Mouse (Mus musculus): ENCODE measurements around the gene Sh3bp2. TPM values are rescaled to one million over a fixed set of nuclear protein-coding genes. Genes with fewer than 3 reads are reported as not detected.

Gene Sh3bp2
- total and polyA plus RNA-seq, 2 experiments from 2014 or later, result 1.5 to 8.2 TPM

DNA sequence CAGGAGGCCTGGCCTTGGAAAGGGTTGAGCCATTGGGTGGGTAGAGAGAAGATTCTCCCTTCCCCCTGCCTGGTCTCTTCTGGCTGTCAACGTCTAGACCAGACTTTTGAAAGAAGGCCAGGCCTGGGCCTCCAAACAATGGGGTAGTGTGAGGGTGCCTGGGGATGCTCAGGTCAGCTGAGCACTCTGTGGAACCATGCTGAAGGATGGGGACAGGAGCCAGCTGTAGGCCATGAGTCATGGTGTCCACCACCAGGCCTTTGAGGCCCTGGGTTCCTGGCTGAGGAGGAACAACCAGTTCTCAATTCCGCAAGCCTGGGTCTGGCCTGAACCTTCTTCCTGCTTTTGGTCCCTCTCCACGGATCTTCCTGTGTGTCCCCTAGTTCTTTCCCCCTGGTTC is 8.2 kb downstream of the Sh3bp2 start:
- no peak overlapping the region for H3K9ac ChIP-seq (replicated peaks; ENCODE audit: low read depth, low read length)
- H3K27ac ChIP-seq (ENCODE audit: low read depth), result peak overlapping the region; percentile 46; the same call in 1 of the 2 replicates
- peak; percentile 76 for ATAC-seq (ENCODE audit: insufficient read depth, low read depth)
- TF ChIP-seq CTCF (IDR thresholded peaks at IDR 0.05; ENCODE audit: low read depth) (no peak), EP300 (IDR thresholded peaks at IDR 0.05; ENCODE audit: low read depth) (no peak)
- WGBS, result 49% methylated on average over 3 of the region's 3 CpGs
- peak; percentile 35 for DNase-seq (ENCODE audit: low spot score)
- no peak overlapping the region for H3K4me2 ChIP-seq (ENCODE audit: low read depth, low read length)
- no peak overlapping the region for H3K4me3 ChIP-seq (ENCODE audit: low read depth, low read length)
- no peaks in the 10 kb centered on the region for H3K27me3 ChIP-seq (ENCODE audit: control insufficient read depth, insufficient read depth, low read length)
- H3K4me1 ChIP-seq (ENCODE audit: control insufficient read depth, insufficient read depth), result no peaks in the 10 kb centered on the region
- H3K9me3 ChIP-seq (replicated peaks; ENCODE audit: control insufficient read depth, low read length), result no peaks in the 10 kb centered on the region
- H3K36me3 ChIP-seq (replicated peaks; ENCODE audit: control insufficient read depth, insufficient read depth, low read length), result no peaks in the 10 kb centered on the region

DNA sequence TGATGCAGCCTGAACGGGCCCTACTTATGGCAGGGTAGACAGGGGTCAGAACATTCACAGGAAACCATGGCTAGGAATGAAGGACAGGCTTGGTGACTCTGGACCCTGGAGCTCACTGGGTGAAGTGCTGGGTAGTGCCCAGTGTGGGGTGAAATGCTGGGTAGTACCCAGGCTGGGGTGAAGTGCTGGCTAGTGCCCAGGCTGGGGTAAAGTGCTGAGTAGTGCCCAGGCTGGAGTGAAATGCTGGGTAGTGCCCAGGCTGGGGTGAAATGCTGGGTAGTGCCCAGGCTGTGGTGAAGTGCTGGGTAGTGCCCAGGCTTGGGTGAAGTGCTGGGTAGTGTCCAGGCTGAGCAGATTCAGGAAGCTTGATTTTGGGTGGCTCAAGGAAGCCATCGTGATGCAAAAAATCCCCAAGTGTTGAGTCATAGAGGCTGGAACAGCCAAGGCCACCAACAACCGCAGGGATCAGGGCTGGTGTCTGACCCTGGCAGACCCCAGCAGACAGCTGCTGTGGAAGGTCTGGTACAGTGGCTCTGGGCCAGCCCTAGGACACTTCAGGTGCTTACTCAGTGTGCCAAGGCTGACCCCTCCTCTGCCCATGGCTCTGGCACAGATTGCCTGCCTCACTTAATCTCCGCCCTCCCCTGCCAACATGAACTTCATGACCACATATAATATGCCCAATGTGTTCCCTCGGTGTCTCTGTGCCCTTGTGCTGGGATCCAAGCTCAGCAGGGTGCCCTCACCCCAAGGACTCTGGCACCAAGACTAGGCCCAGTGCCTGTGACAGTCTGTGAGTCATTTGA is 9.3 kb downstream of the Sh3bp2 start:
- Histone ChIP-seq H3K4me1 (ENCODE audit: control insufficient read depth, insufficient read depth) (no peaks in the 10 kb centered on the region), H3K4me3 (ENCODE audit: low read depth, low read length) (no peak overlapping the region), H3K27ac (ENCODE audit: low read depth) (no peak overlapping the region), H3K9me3 (replicated peaks; ENCODE audit: control insufficient read depth, low read length) (no peaks in the 10 kb centered on the region), H3K36me3 (replicated peaks; ENCODE audit: control insufficient read depth, insufficient read depth, low read length) (no peaks in the 10 kb centered on the region), H3K4me2 (ENCODE audit: low read depth, low read length) (no peak overlapping the region), H3K9ac (replicated peaks; ENCODE audit: low read depth, low read length) (no peak overlapping the region), H3K27me3 (ENCODE audit: control insufficient read depth, insufficient read depth, low read length) (no peaks in the 10 kb centered on the region)
- DNase-seq (ENCODE audit: low spot score) (no peak), ATAC-seq (ENCODE audit: insufficient read depth, low read depth) (no peak)
- TF ChIP-seq CTCF (IDR thresholded peaks at IDR 0.05; ENCODE audit: low read depth) (no peak), EP300 (IDR thresholded peaks at IDR 0.05; ENCODE audit: low read depth) (no peak)
- WGBS, result 71% methylated on average over 5 of the region's 5 CpGs

DNA sequence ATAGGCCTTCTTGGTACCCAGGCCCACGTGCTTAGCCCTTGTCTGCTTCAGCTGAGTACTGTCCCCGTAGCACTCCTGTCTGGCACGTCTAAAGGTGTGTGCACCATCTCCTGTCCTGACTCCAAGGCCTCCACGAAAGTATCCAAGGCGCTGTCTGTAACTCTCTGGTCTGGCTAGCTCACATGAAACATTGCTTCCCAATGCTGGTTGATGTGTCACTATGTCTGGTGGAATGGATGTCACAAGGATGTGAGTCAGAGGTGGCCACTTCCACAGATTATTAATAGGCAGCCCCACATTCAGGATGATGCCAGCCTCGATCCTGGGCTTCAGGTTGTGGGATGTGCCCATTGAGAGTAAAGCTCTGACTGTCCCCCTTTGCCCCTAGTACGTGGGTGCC is 10.2 kb downstream of the Sh3bp2 start:
- no peak for ATAC-seq (ENCODE audit: insufficient read depth, low read depth)
- Histone ChIP-seq H3K27ac (ENCODE audit: low read depth) (no peak overlapping the region), H3K9me3 (replicated peaks; ENCODE audit: control insufficient read depth, low read length) (no peaks in the 10 kb centered on the region), H3K4me2 (ENCODE audit: low read depth, low read length) (no peak overlapping the region), H3K4me3 (ENCODE audit: low read depth, low read length) (no peak overlapping the region), H3K9ac (replicated peaks; ENCODE audit: low read depth, low read length) (no peak overlapping the region), H3K27me3 (ENCODE audit: control insufficient read depth, insufficient read depth, low read length) (no peaks in the 10 kb centered on the region), H3K4me1 (ENCODE audit: control insufficient read depth, insufficient read depth) (no peaks in the 10 kb centered on the region), H3K36me3 (replicated peaks; ENCODE audit: control insufficient read depth, insufficient read depth, low read length) (no peaks in the 10 kb centered on the region)
- WGBS, result 83% methylated on average over 7 of the region's 7 CpGs
- TF ChIP-seq CTCF (IDR thresholded peaks at IDR 0.05; ENCODE audit: low read depth) (no peak), EP300 (IDR thresholded peaks at IDR 0.05; ENCODE audit: low read depth) (no peak)
- no peak for DNase-seq (ENCODE audit: low spot score)

DNA sequence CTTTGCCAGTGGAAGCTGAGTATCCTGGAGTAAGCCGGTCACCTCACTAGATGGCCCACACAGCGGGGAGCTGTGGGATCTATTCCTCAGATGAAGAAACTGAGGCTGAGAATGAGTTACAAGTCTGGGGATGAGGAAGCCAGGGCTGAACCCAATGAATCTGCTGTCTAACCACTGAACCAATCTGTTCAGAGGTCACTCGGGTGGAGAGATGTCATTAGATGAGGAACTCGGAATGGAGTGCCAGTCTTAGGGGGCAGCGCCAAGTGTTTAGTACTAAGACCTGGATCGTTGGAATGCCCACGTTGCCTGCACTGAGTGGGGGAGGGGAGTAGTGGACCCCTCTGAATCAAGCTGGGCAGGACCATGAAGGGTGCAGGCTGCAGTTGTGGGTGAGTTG is 12.4 kb downstream of the Sh3bp2 start:
- ATAC-seq (ENCODE audit: insufficient read depth, low read depth) (no peak), DNase-seq (ENCODE audit: low spot score) (no peak)
- no peak for TF ChIP-seq CTCF (IDR thresholded peaks at IDR 0.05; ENCODE audit: low read depth)
- TF ChIP-seq EP300 (IDR thresholded peaks at IDR 0.05; ENCODE audit: low read depth), result no peak
- Histone ChIP-seq H3K4me1 (ENCODE audit: control insufficient read depth, insufficient read depth) (no peaks in the 10 kb centered on the region), H3K4me3 (ENCODE audit: low read depth, low read length) (no peak overlapping the region), H3K27me3 (ENCODE audit: control insufficient read depth, insufficient read depth, low read length) (no peaks in the 10 kb centered on the region), H3K4me2 (ENCODE audit: low read depth, low read length) (no peak overlapping the region), H3K36me3 (replicated peaks; ENCODE audit: control insufficient read depth, insufficient read depth, low read length) (no peaks in the 10 kb centered on the region), H3K27ac (ENCODE audit: low read depth) (no peak overlapping the region), H3K9ac (replicated peaks; ENCODE audit: low read depth, low read length) (no peak overlapping the region), H3K9me3 (replicated peaks; ENCODE audit: control insufficient read depth, low read length) (no peaks in the 10 kb centered on the region)
- 63% methylated on average over 7 of the region's 7 CpGs for WGBS

DNA sequence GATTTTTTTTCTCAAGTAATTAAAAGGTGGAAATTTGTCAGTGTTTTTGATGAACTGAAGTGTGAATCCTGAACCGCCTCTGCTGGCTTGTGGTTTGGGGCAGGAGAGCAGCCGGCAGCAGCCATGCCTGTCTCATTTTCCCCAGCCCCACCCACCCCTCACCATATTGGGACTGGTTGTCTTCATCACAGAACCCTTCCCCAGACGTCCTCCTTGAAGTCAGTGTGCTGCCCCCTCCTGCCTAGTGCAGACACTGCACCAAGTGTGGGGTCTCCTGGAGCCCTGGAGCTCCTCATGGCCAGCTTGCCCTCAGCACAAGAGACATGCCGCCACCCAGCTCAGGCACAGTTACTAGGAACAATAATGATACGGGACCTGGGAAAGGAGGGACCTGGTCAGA is 12.9 kb downstream of the Sh3bp2 start:
- TF ChIP-seq EP300 (IDR thresholded peaks at IDR 0.05; ENCODE audit: low read depth), result no peak
- TF ChIP-seq CTCF (IDR thresholded peaks at IDR 0.05; ENCODE audit: low read depth), result peak; percentile 37
- Histone ChIP-seq H3K4me3 (ENCODE audit: low read depth, low read length) (no peak overlapping the region), H3K27ac (ENCODE audit: low read depth) (no peak overlapping the region), H3K4me2 (ENCODE audit: low read depth, low read length) (no peak overlapping the region), H3K36me3 (replicated peaks; ENCODE audit: control insufficient read depth, insufficient read depth, low read length) (no peaks in the 10 kb centered on the region), H3K4me1 (ENCODE audit: control insufficient read depth, insufficient read depth) (no peaks in the 10 kb centered on the region), H3K9ac (replicated peaks; ENCODE audit: low read depth, low read length) (no peak overlapping the region), H3K9me3 (replicated peaks; ENCODE audit: control insufficient read depth, low read length) (no peaks in the 10 kb centered on the region), H3K27me3 (ENCODE audit: control insufficient read depth, insufficient read depth, low read length) (no peaks in the 10 kb centered on the region)
- WGBS, result 35% methylated on average over 5 of the region's 5 CpGs
- DNase-seq (ENCODE audit: low spot score), result no peak
- ATAC-seq (ENCODE audit: insufficient read depth, low read depth), result no peak

DNA sequence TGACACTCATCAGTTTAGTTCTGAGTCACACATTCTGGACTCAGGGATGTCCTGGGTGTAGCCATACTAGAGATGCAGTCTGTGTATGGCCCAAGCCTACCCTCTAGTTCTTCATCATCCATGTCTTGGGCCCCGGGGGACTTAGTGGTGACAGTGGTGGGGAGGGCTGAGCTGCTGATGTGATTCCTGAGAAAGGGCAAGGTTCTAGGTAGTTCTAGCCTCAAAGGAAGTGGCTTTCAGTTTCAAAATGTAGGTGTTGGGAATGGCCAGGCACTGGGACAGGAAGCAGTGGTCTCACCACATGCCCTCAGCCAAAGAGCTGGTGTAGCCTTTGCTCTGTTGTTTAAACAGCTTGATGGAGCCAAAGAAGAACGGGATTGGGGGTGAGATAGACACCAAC is 13.5 kb downstream of the Sh3bp2 start:
- H3K4me2 ChIP-seq (ENCODE audit: low read depth, low read length), result no peak overlapping the region
- no peaks in the 10 kb centered on the region for H3K4me1 ChIP-seq (ENCODE audit: control insufficient read depth, insufficient read depth)
- no peaks in the 10 kb centered on the region for H3K36me3 ChIP-seq (replicated peaks; ENCODE audit: control insufficient read depth, insufficient read depth, low read length)
- H3K9me3 ChIP-seq (replicated peaks; ENCODE audit: control insufficient read depth, low read length), result no peaks in the 10 kb centered on the region
- H3K9ac ChIP-seq (replicated peaks; ENCODE audit: low read depth, low read length), result no peak overlapping the region
- DNase-seq (ENCODE audit: low spot score) (no peak), ATAC-seq (ENCODE audit: insufficient read depth, low read depth) (no peak)
- 78% methylated on average over 2 of the region's 2 CpGs for WGBS
- H3K27me3 ChIP-seq (ENCODE audit: control insufficient read depth, insufficient read depth, low read length), result no peaks in the 10 kb centered on the region
- no peak overlapping the region for H3K4me3 ChIP-seq (ENCODE audit: low read depth, low read length)
- TF ChIP-seq CTCF (IDR thresholded peaks at IDR 0.05; ENCODE audit: low read depth), result no peak
- no peak for TF ChIP-seq EP300 (IDR thresholded peaks at IDR 0.05; ENCODE audit: low read depth)
- no peak overlapping the region for H3K27ac ChIP-seq (ENCODE audit: low read depth)
